Mouse (Mus musculus): ENCODE measurements around the gene Rnf20.

DNA sequence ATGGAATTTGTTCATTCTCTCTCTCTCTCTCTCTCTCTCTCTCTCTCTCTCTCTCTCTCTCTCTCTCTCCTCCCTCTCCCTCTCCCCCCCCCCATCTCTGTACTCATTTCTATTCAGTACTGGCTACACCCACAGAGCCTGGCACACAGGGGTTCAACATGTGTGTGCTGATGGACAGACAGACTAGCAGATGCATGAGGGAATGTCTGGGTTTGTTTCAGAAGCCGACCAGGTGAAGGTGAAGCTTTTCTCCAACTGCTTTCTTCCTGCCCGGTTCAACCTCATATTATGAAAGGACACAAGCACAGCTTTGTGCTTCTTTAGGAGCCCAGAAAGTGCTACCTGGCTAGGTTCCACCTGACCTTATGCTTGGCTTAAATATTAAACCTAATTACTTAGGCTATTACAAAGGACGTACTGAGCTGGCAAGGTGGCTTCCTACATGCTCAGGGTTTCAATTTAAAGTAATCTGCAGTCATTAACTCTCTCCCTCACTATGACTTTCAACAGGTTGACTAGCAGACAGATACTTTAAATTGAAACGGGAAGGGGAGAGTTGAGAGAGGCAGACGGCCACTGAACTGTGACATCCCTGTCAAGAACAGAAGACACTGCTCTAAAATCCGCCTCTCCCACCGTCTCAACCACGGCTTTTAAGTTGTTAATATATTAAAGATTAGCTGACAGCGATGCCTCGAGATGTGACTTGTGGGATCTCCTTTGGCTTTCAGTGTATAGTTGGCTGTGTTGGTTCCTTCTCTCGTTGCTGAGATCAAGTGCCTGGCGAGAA lies 59.8 kb downstream of the Rnf20 start:
- TF ChIP-seq CTCF (IDR thresholded peaks at IDR 0.05; ENCODE audit: control insufficient read depth, insufficient read depth, insufficient read length) (no peak), MYOD1 (IDR thresholded peaks at IDR 0.05; ENCODE audit: control insufficient read depth, insufficient read length, low read depth) (no peak)

All from C2C12 (cell line).